In genomic region chrX:53212485-53212884, GRCm38 (mm10) we compare ENCODE assay signal across 10 mouse cellular contexts. TPM values are rescaled to one million over a fixed set of nuclear protein-coding genes. Genes with fewer than 3 reads are reported as not detected.
DNase-seq lines count a peak whose midpoint lies in the region; ATAC-seq lines count a peak whose summit lies in the region.
"Had no signal": no experiment of that assay in that cellular context is flagged by ENCODE, and none has a peak within 500 bp of the region (broad histone marks: within the 10 kb centered on the region; RNA-seq: fewer than 3 reads in every experiment).

No protein-coding gene starts in this region.

- peaks cover 20% of the 10 kb centered on the region for H3K4me1 ChIP-seq in heart, embryonic 10.5 days
- peaks cover 13% of the 10 kb centered on the region; the same call in 1 of the 2 replicates for H3K4me1 ChIP-seq in kidney, embryonic 14.5 days (ENCODE audit: control insufficient read depth, insufficient read depth, low read length)
- peaks cover 3% of the 10 kb centered on the region; the same call in 1 of the 2 replicates for H3K4me1 ChIP-seq in embryonic facial prominence, embryonic 13.5 days
- H3K4me1 ChIP-seq in limb, embryonic 13.5 days = peaks cover 53% of the 10 kb centered on the region

- H3K9ac ChIP-seq in kidney, embryonic 14.5 days (ENCODE audit: low read depth, low read length) = no peak overlapping the region
- H3K9ac ChIP-seq in embryonic facial prominence, embryonic 13.5 days = no peak overlapping the region
- no peak overlapping the region for H3K9ac ChIP-seq in limb, embryonic 13.5 days

- no peak overlapping the region for H3K4me2 ChIP-seq in kidney, embryonic 14.5 days (replicated peaks; ENCODE audit: low read depth, low read length)
- no peak overlapping the region for H3K4me2 ChIP-seq in embryonic facial prominence, embryonic 13.5 days
- no peak overlapping the region for H3K4me2 ChIP-seq in limb, embryonic 13.5 days (replicated peaks)

- WGBS in heart, embryonic 10.5 days = 63% methylated on average over 9 of the region's 9 CpGs
- WGBS in kidney, embryonic 14.5 days = 46% methylated on average over 9 of the region's 9 CpGs
- 65% methylated on average over 9 of the region's 9 CpGs for WGBS in embryonic facial prominence, embryonic 13.5 days
- WGBS in limb, embryonic 13.5 days = 40% methylated on average over 9 of the region's 9 CpGs

- ATAC-seq in kidney, embryonic 14.5 days (ENCODE audit: low FRiP score, low TSS enrichment) = no peak
- ATAC-seq in embryonic facial prominence, embryonic 13.5 days (ENCODE audit: insufficient number of reproducible peaks, insufficient read depth, low FRiP score, low TSS enrichment, low read depth) = no peak
- no peak for ATAC-seq in limb, embryonic 13.5 days (ENCODE audit: low FRiP score, low read depth)

- H3K27ac ChIP-seq in heart, embryonic 10.5 days = peak overlapping the region; percentile 64
- peak overlapping the region; percentile 66; the same call in 1 of the 2 replicates for H3K27ac ChIP-seq in kidney, embryonic 14.5 days (ENCODE audit: low read depth, low read length)
- peak overlapping the region; percentile 64 for H3K27ac ChIP-seq in embryonic facial prominence, embryonic 13.5 days
- peak overlapping the region; percentile 89 for H3K27ac ChIP-seq in limb, embryonic 13.5 days

- no peak for DNase-seq in heart, embryonic 10.5 days (ENCODE audit: low spot score)
- DNase-seq in heart, adult 11 months = no peak
- DNase-seq in kidney, postnatal 4 days = no peak
- DNase-seq in layer of hippocampus, adult 9-10 months (ENCODE audit: low spot score) = no peak
- no peak for DNase-seq in urinary bladder, postnatal 25 days (ENCODE audit: low spot score)
- DNase-seq: B cell, adult 2 months; thymus, postnatal 14 days had no signal

- H3K4me3 ChIP-seq in heart, embryonic 10.5 days = no peak overlapping the region
- no peak overlapping the region for H3K4me3 ChIP-seq in kidney, embryonic 14.5 days (ENCODE audit: low read length)
- no peak overlapping the region for H3K4me3 ChIP-seq in embryonic facial prominence, embryonic 13.5 days
- H3K4me3 ChIP-seq in limb, embryonic 13.5 days = no peak overlapping the region

- H3K9me3 ChIP-seq in heart, embryonic 10.5 days = no peaks in the 10 kb centered on the region
- no peaks in the 10 kb centered on the region for H3K9me3 ChIP-seq in kidney, embryonic 14.5 days (ENCODE audit: control insufficient read depth, low read length)
- no peaks in the 10 kb centered on the region for H3K9me3 ChIP-seq in embryonic facial prominence, embryonic 13.5 days
- H3K9me3 ChIP-seq in limb, embryonic 13.5 days = no peaks in the 10 kb centered on the region

- H3K27me3 ChIP-seq in heart, embryonic 10.5 days (ENCODE audit: insufficient read depth, poor library complexity, severe bottlenecking) = no peaks in the 10 kb centered on the region
- no peaks in the 10 kb centered on the region for H3K27me3 ChIP-seq in kidney, embryonic 14.5 days (ENCODE audit: control insufficient read depth, insufficient read depth, low read length)
- H3K27me3 ChIP-seq in embryonic facial prominence, embryonic 13.5 days = no peaks in the 10 kb centered on the region
- peaks cover 2% of the 10 kb centered on the region; the same call in 1 of the 2 replicates for H3K27me3 ChIP-seq in limb, embryonic 13.5 days

- H3K36me3 ChIP-seq in heart, embryonic 10.5 days = no peaks in the 10 kb centered on the region
- H3K36me3 ChIP-seq in kidney, embryonic 14.5 days (ENCODE audit: control insufficient read depth, insufficient read depth, low read length) = no peaks in the 10 kb centered on the region
- no peaks in the 10 kb centered on the region for H3K36me3 ChIP-seq in embryonic facial prominence, embryonic 13.5 days
- no peaks in the 10 kb centered on the region for H3K36me3 ChIP-seq in limb, embryonic 13.5 days

RNA-seq across cellular contexts. Expression of gene Plac1, which starts 27.4 kb away (rescaled TPM):
- 13.3 and 15.1 TPM in 2 replicates for polyA plus RNA-seq in heart, embryonic 10.5 days (2016; fragmentation: Nextera tagmentation; extraction: Ambion mirVana)
- 5.4 and 6.0 TPM in 2 replicates for polyA plus RNA-seq in kidney, embryonic 14.5 days (2014; fragmentation: Nextera tagmentation; extraction: Ambion mirVana)
- polyA plus RNA-seq in embryonic facial prominence, embryonic 13.5 days (2015; fragmentation: Nextera tagmentation; extraction: Ambion mirVana) = 6.4 and 7.5 TPM in 2 replicates
- polyA plus RNA-seq in limb, embryonic 13.5 days (2015; fragmentation: Nextera tagmentation; extraction: Ambion mirVana) = 13.3 and 14.5 TPM in 2 replicates

RNA-seq across cellular contexts. Expression of gene Fam122b, which starts 57.1 kb away (rescaled TPM):
- polyA plus RNA-seq in heart, embryonic 10.5 days (2016; fragmentation: Nextera tagmentation; extraction: Ambion mirVana) = 14.8 and 21.1 TPM in 2 replicates
- polyA plus RNA-seq in kidney, embryonic 14.5 days (2014; fragmentation: Nextera tagmentation; extraction: Ambion mirVana) = 7.6 and 10.5 TPM in 2 replicates
- 9.1 and 11.0 TPM in 2 replicates for polyA plus RNA-seq in embryonic facial prominence, embryonic 13.5 days (2015; fragmentation: Nextera tagmentation; extraction: Ambion mirVana)
- 11.3 and 11.7 TPM in 2 replicates for polyA plus RNA-seq in limb, embryonic 13.5 days (2015; fragmentation: Nextera tagmentation; extraction: Ambion mirVana)
